Mouse (Mus musculus) ovary, postnatal 36 days (tissue): ENCODE measurements at regions not wholly inside any gene's neighbourhood (a gene's known extent, or its start where the extent isn't known, plus 50 kb on each side); places are given as distances from the start of the nearest gene placed in this dataset.

Experiments used
- DNase-seq: peaks from one replicate; pipeline ENCODE4 v3.0.0; 2022; ENCODE audit warnings: low spot score, mixed read lengths

DNA sequence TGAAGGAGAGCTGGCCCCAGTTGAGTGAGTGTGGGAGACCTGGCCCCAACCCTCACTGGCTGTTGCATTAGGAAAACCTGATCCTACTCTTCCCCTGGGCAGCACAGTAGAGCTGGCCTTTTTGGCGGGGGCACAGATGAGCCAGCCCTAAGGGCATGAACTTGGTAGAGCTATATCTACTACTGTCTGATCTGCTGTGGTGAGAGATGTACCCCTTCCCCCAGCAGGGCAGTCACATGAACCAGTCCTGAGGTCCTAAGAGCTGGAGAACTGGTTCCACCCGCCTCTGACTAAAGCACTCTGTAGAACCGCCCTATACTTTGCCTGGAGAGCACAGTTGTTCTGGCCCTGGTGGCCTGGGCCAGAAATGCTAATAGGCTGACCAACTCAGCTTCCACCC, 622.5 kb upstream of the Adamts5 start:
- no peak for DNase-seq

- DNase-seq: no peak
Measured at GRCm38 (mm10) chr16:86516935-86517334, 615.3 kb upstream of the Adamts5 start.

DNA sequence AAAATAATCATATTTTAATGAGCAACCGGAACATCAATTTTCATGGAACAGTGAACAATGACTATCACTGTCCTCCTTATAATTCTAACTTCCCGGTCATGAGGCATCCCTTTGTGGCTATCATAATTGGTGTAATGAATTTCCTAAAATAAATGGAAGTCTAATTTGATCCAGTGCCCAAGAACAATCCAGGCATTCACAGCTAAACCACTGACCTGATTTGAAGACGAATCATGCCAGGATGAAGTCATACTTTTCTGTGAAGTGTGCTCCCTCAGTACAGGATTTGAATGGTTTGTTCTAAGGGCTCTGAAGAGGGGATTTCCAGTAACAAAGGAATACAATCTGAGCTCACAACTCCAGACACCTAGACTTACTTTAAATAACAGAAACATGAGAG, 614.5 kb upstream of the Adamts5 start:
- DNase-seq: no peak

DNA sequence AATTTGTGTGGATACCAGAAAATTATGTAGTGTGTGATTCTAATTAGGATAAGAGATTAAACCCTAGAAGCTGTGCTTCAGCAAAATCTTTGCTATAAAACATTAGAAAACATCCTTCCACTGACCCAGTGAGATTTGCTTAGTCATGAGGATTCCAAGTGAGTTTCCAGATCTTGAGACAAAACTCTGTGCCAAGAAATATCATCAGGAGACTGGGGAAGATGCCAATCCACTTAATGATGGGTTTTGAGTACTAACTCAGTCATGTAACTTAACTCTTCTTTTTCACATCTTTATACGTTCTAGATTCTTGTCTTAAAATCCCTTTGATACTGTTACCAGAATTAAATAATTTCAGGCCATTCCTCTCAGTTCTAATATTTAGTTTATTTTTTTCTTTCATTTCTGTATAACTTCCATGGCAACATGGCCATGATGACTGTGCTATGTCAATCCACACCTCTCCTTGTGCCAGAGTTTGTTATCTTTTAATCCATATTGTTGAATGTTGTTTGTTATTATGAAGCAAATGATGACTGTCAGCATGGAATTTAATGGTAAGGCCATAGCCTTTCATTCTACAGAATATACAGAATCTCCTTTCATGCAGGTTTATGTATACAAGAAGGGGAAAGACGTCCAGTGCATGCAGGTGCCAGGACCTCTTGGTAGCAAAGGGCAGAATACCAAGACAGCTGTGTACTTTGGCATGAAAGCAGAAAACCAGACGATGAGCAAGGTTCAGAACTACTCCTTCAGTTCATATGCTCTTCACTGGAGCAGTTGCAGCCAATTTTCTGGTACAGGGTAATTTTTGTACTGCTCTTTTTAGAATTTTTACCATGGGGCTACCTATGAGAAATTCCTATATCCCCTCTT, 599.7 kb upstream of the Adamts5 start:
- DNase-seq: no peak

GRCm38 (mm10) chr16:86475145-86475544, 573.5 kb upstream of the Adamts5 start:
- no peak for DNase-seq

GRCm38 (mm10) chr16:86473059-86473740, 571.6 kb upstream of the Adamts5 start:
- no peak for DNase-seq

DNA sequence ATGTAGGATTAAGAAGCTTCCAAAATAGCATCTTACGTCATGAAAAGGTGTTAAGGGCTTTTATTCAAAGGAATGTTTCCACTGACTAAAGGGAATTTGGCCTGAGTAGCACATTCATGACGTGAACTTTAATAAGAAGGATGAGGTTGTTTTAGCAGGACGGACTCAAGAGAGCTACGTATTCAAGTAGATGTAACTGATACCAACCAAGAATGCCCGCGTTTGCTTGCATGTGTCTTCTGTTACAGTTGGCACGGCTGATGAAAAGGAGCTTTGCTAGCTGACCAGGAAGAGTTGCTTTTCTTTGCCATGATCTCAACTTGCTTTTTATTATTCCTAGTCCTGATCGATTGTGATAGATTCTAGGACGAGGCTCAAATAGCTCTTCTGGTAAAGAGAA, 559.4 kb upstream of the Adamts5 start:
- DNase-seq: no peak

DNA sequence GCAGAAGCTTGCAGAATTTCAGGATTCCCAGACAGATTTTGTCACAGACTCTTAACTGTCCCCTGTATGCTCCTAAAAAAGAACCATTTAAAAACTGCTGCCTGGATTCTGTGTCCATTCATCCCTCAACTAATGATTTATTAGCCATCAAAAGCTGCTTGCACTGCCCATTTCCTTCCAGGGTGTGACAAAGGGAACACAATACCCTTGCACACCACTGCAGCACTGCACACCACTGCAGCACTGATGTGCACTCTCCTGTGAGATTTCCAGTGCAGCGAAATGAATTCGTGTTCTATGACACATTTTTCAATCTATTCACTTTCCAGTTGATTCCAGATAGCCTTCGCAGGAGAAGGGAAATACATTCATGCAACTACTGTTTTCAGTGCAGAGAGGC, 555.0 kb upstream of the Adamts5 start:
- no peak for DNase-seq

GRCm38 (mm10) chr16:86454810-86455209, 553.2 kb upstream of the Adamts5 start:
- DNase-seq: no peak

DNA sequence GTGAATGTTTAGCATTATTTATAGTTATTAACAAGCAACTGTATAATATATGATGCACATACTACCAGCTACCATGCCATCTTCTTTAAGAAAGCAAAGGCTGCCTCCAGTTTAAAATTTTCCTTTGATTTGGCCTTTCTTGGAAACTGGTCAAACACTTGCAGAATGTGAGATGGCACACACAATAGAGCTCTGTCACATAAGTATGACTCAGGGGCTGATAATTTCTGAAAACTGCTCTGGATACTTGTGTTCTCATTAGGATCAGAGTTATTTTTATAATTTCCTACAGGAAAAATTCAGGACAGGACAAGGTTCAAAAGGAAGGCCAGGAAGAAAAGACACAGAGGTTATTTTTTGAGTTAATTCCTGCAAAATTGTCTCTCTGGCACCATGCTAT, 552.4 kb upstream of the Adamts5 start:
- DNase-seq: no peak

DNA sequence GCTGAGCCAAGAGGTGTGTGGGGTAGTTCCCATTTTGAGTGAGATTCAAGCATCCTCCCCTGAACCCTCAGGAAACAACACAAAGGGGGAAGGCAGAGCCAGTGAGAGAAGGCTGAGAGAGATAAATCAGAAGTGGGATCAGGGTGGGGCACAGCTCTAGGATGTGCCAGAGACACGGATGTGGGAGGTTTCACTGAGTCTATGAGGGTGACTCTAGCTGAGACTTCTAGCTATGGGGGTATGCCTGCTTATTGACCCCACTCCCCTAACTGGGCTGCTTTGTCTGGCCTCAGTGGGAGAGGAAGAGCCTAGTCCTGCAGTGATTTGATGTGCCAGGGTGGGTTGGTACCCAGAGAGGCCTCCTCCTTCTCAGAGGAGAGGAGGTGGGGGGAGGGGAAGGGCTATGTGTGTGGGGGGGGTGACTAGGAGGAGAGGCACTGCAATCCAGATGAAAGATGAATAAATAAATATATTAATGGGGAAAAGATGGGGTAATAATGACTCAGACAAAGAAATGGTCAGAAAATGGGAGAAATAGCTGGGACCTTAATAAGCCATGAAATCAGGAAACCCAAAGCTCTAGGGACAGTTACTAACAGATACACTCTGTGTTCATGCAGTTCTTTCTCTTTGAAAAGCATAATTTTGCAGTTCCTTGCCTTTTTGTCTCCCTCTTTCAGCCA, 547.0 kb upstream of the Adamts5 start:
- no peak for DNase-seq

DNA sequence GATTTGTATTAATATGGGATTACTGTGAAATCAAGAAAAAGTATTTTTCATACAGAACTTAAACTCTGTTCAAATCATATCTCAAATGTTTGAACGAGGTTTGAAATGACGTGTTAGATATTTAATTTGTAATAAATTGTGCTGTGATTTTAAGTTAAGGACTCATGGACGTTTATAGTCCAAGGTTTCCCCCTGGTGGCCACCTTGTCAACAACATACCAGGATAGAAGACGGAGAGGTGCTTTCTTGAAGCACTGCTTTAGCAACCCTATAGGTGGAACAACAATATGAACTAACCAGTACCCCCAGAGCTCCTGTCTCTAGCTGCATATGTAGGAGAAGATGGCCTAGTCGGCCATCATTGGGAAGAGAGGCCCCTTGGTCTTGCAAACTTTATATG, 517.8 kb upstream of the Adamts5 start:
- peak; percentile 53 for DNase-seq

DNA sequence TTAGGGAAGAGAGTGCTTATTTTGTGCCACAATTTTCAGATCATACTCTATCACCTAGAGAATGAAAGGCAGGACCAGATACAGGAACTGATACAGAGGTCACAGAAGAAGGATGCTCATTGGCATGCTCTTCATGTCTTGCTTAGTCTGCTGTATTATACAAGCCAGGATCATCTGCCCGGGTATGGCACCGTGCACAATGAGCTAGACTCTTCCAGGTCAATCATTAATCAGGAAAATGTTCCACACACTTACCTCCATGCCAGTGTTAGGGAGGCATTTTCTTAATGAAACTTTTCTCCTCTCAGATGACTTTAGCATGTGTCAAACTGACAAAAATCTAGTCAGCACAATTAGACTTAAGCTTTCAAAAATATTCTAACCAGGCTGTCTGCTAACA, 502.7 kb upstream of the Adamts5 start:
- no peak for DNase-seq

DNA sequence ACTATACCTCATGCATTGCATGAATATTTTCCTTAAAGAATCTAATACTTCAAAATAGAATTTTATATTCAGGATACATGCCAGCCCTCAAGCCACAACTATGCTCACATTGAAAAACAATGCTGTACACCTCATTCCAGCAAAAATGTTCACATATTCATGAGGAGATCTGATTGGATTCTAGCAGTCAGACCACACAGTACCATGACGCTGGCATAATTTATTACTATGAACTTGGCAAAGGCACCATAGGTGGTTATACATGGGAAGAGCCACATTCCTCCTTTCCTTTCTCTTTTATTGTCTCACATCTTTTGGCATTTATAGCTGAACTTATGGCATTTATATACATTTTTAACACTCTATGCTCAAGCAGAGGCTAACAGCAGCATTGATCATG, 499.8 kb upstream of the Adamts5 start:
- no peak for DNase-seq

DNA sequence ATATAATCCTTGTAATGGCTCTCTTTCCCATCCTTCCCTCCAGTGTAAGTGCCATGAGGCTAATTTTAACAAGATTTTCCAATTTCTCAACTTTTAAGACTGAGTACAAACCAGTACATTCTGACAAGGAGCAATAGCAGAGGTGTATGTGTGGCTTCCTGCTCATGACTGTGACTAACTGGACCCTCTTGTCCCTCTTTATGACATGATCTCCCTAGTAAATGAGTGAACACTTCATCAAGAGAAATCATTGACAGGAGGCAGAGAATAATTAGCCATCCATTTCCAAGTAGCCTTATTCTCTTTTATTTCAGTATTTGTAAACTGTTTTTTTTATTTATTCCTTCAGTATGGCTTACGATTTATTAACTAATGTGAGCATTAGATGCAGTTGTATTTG, 497.7 kb upstream of the Adamts5 start:
- DNase-seq: no peak

GRCm38 (mm10) chr16:86397521-86397920, 495.9 kb upstream of the Adamts5 start:
- no peak for DNase-seq

DNA sequence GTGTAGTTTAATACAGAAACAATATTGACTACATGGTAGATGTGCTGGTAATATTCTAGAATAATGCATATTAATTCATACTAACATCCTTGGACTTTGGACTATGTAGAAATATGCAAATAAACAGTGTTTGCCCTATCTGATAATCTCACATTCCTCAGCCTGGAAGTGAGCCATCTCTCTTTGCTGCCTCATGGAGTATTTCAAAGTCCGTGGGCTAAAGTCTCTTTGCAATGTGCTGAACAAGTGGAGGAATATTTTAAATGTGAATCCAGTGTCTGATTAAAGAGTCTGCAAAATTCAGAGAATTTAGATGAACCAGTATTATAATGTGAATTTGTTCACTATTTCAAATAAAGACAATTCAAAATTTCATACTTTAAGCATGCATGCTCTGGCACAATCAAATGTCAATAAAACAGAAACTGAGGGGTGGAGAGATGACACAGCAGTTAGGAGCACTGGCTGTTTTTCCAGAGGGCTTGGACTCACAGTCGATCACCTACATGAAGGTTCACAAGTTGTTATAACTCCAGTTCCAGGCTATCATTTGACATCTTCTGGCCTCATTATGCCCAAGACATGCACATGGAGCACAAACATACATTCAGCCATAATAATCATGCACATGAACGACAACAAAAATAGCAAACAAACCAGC, 487.6 kb upstream of the Adamts5 start:
- DNase-seq: no peak

GRCm38 (mm10) chr16:86388128-86388527, 486.5 kb upstream of the Adamts5 start:
- no peak for DNase-seq

DNA sequence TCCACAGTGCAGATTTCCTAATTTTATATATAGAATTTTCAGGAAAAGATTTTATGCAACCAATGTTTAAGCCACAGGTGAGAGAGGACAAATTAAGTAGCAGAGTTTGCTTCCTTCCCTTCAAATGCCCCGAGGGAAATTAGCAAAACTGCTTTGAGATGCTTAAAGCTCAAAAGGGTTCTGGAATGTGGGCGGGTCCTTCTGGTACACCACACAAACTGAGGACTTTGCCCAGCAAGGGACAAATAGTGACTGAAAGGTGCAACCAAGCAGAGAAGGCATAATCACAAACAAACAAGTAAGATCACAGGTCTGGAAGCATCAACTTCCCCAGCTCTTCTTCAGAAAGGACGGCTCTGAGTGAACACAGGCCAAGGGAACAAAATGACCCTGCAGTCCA, 476.4 kb upstream of the Adamts5 start:
- no peak for DNase-seq

GRCm38 (mm10) chr16:86371652-86372051, 470.0 kb upstream of the Adamts5 start:
- no peak for DNase-seq

DNA sequence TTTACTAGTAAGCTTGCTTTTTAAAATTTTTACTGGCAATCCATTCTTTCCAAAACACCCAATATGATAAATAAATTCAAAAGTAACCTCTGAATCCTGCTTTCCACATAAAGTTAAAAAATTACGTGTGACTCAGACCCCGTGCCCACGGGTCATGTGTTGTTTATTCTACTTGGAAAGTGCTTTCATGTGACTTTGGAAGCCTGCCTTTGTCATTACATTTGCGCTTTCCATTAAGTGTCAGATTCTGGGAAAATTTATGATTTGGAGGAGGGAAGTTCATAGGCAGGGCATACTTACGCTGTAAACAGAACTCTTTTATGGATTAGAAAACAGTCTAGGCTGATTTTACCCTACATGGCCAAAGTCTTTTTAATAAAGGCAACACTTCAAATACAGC, 466.8 kb upstream of the Adamts5 start:
- DNase-seq: no peak

DNA sequence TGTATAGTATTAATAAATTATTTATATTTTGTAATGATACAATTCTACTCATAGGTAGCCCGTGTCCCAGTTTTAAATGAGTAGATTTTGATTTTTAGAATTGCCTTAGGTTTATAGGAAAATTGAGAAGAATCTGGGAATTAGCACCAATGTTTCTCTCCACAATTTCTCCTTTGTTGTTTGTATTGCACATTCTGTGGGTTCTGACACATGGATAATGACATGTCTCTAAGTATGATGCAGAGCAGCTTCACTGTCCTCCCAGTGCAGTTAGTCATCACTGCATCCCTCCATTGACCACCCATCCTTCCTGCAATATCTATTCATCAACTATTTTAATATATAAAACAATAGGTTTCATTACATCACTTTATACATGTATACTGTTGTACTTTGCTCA, 464.6 kb upstream of the Adamts5 start:
- DNase-seq: no peak

DNA sequence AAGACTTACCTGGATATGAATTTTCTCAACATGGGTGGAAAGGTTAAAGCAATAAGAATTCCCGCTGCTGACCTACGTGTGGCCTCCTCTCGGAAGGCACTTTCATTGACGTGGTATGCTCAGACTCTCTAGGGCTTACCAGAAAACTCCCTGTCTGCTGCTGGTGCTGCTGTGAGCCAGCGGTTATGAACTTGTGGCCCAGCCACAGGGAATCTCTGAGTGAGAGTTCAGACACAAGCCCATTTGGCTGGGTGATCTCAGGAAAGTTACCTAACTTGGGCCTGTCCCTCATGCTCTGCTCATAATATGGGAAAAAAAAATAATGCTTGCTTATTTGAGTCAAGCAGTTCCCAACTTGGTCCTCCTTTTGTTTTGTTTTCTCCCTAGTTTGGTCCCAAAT, 459.5 kb upstream of the Adamts5 start:
- no peak for DNase-seq
